Mouse (Mus musculus): Measurements from ENCODE around the gene Cptp. TPM values are rescaled to one million over a fixed set of nuclear protein-coding genes. Genes with fewer than 3 reads are reported as not detected.

Cptp gene
- total and polyA plus RNA-seq, 3 experiments, result 14.0 to 22.6 TPM; not detected in 1

- no peaks in the 10 kb centered on the region for H3K9me3 ChIP-seq (replicated peaks; ENCODE audit: insufficient read depth, low read length)
- DNase-seq (ENCODE audit: low read depth, low spot score), result no peak
- H3K36me3 ChIP-seq (ENCODE audit: control insufficient read depth in 1 of 2, insufficient read depth in 2 of 2, low read length in 2 of 2), result peaks cover 4 to 15% of the 10 kb centered on the region in 2 experiments; a peak in 3 of 4 replicates
- peak overlapping the region in 1 of 2 experiments; percentile 98; a peak in 2 of 4 replicates for H3K4me3 ChIP-seq (ENCODE audit: control insufficient read depth in 1 of 2, insufficient read depth in 1 of 2, low read depth in 2 of 2, low read length in 2 of 2)
- peaks cover 47% of the 10 kb centered on the region for H3K79me2 ChIP-seq (ENCODE audit: control insufficient read depth, insufficient read depth, low read length, poor library complexity)
- TF ChIP-seq MEF2A (IDR thresholded peaks at IDR 0.05; ENCODE audit: extremely low read depth, insufficient replicate concordance, low read depth, low read length, poor library complexity, severe bottlenecking), result no peak
- no peak for TF ChIP-seq GATA1 (IDR thresholded peaks at IDR 0.05; ENCODE audit: low read depth, low read length)
- TF ChIP-seq RAD21 (IDR thresholded peaks at IDR 0.05; ENCODE audit: low read depth, low read length), result no peak
- no peak for TF ChIP-seq ETS1 (IDR thresholded peaks at IDR 0.05; ENCODE audit: low read depth, low read length)
- TF ChIP-seq MAFK (IDR thresholded peaks at IDR 0.05; ENCODE audit: borderline replicate concordance, low read depth, low read length), result no peak
- no peak for TF ChIP-seq MAX (IDR thresholded peaks at IDR 0.05; ENCODE audit: low read length)
- TF ChIP-seq SIN3A (IDR thresholded peaks at IDR 0.05; ENCODE audit: low read length), result no peak
- no peak for TF ChIP-seq USF1 (IDR thresholded peaks at IDR 0.05; ENCODE audit: low read depth, low read length)
- no peak for TF ChIP-seq UBTF (IDR thresholded peaks at IDR 0.05; ENCODE audit: borderline replicate concordance, insufficient read depth, low read depth, low read length)
- TF ChIP-seq POLR2AphosphoS5 (IDR thresholded peaks at IDR 0.05; ENCODE audit: borderline replicate concordance, low read depth, low read length), result no peak
- TF ChIP-seq GABPA (IDR thresholded peaks at IDR 0.05; ENCODE audit: low read depth, low read length), result no peak
- no peak for TF ChIP-seq CHD1 (IDR thresholded peaks at IDR 0.05; ENCODE audit: low read depth, low read length)
- no peak for TF ChIP-seq TAL1 (IDR thresholded peaks at IDR 0.05; ENCODE audit: low read length)
- no peaks in the 10 kb centered on the region for H3K27me3 ChIP-seq (ENCODE audit: control insufficient read depth in 1 of 2, insufficient read depth in 2 of 2, low read length in 2 of 2)
- peaks cover 19 to 34% of the 10 kb centered on the region in 2 experiments for H3K4me1 ChIP-seq (ENCODE audit: control insufficient read depth in 1 of 2, insufficient read depth in 2 of 2, low read length in 2 of 2)
- H3K9ac ChIP-seq (ENCODE audit: control insufficient read depth, low read depth, low read length, poor library complexity, severe bottlenecking), result no peak overlapping the region
- no peak overlapping the region for H3K27ac ChIP-seq (ENCODE audit: control insufficient read depth, low read depth, low read length)
Measured at GRCm38 (mm10) chr4:155849391-155849790, 19.8 kb downstream of the Cptp start.

GRCm38 (mm10) chr4:155848434-155849095 lies 20.7 kb downstream of the Cptp start:
- Histone ChIP-seq H3K4me1 (ENCODE audit: control insufficient read depth in 1 of 2, insufficient read depth in 2 of 2, low read length in 2 of 2) (peaks cover 19 to 34% of the 10 kb centered on the region in 2 experiments), H3K27ac (ENCODE audit: control insufficient read depth, low read depth, low read length) (no peak overlapping the region), H3K79me2 (ENCODE audit: control insufficient read depth, insufficient read depth, low read length, poor library complexity) (peaks cover 47% of the 10 kb centered on the region), H3K36me3 (ENCODE audit: control insufficient read depth in 1 of 2, insufficient read depth in 2 of 2, low read length in 2 of 2) (peaks cover under 1 to 15% of the 10 kb centered on the region in 2 experiments; a peak in 3 of 4 replicates), H3K9ac (ENCODE audit: control insufficient read depth, low read depth, low read length, poor library complexity, severe bottlenecking) (peak overlapping the region; percentile 82), H3K27me3 (ENCODE audit: control insufficient read depth in 1 of 2, insufficient read depth in 2 of 2, low read length in 2 of 2) (no peaks in the 10 kb centered on the region), H3K9me3 (replicated peaks; ENCODE audit: insufficient read depth, low read length) (no peaks in the 10 kb centered on the region), H3K4me3 (ENCODE audit: control insufficient read depth in 1 of 2, insufficient read depth in 1 of 2, low read depth in 2 of 2, low read length in 2 of 2) (peak overlapping the region; percentile 75 to 98)
- TF ChIP-seq GABPA (IDR thresholded peaks at IDR 0.05; ENCODE audit: low read depth, low read length), result no peak
- no peak for TF ChIP-seq CHD1 (IDR thresholded peaks at IDR 0.05; ENCODE audit: low read depth, low read length)
- TF ChIP-seq UBTF (IDR thresholded peaks at IDR 0.05; ENCODE audit: borderline replicate concordance, insufficient read depth, low read depth, low read length), result no peak
- TF ChIP-seq KAT2A (conservative IDR thresholded peaks at IDR 0.05; ENCODE audit: low read depth, low read length), result no peak
- TF ChIP-seq SIN3A (IDR thresholded peaks at IDR 0.05; ENCODE audit: low read length), result no peak
- no peak for TF ChIP-seq GATA1 (IDR thresholded peaks at IDR 0.05; ENCODE audit: low read depth, low read length)
- TF ChIP-seq USF2 (IDR thresholded peaks at IDR 0.05; ENCODE audit: borderline replicate concordance in 1 of 2, insufficient read depth in 1 of 2, low read depth in 1 of 2, low read length in 2 of 2), result no peak
- no peak for TF ChIP-seq MAZ (IDR thresholded peaks at IDR 0.05; ENCODE audit: low read depth, low read length)
- no peak for TF ChIP-seq RCOR1 (IDR thresholded peaks at IDR 0.05; ENCODE audit: low read depth, low read length)
- no peak for TF ChIP-seq ZMIZ1 (IDR thresholded peaks at IDR 0.05; ENCODE audit: low read depth, low read length)
- no peak for TF ChIP-seq HCFC1 (IDR thresholded peaks at IDR 0.05; ENCODE audit: low read depth, low read length)
- no peak for DNase-seq (ENCODE audit: low read depth, low spot score)
